Mouse (Mus musculus): ENCODE measurements around the gene Rad9a.

GRCm38 (mm10) chr19:4184976-4185975 lies 16.2 kb downstream of the Rad9a start:
- no peak for TF ChIP-seq CTCF (IDR thresholded peaks at IDR 0.05; ENCODE audit: low read depth)
- TF ChIP-seq EP300 (IDR thresholded peaks at IDR 0.05; ENCODE audit: low read depth) = no peak
